Mouse (Mus musculus) heart, embryonic 15.5 days (tissue): Measurements from ENCODE around the gene Ryk. TPM values are rescaled to one million over a fixed set of nuclear protein-coding genes. Genes with fewer than 3 reads are reported as not detected.

ENCODE experiments used
- ATAC-seq: fragments of 200-750 bp; cut with Nextera tagmentation; replicated peaks from 2 replicates; pipeline ENCODE4 v1.8.0; 2017; ENCODE audit warnings: low read depth, moderate TSS enrichment; ENCODE audit not compliant: insufficient number of reproducible peaks, insufficient read depth, low FRiP score
- H3K27ac ChIP-seq: fragments of 300-500 bp; sonication (generic); 2 replicates; pipeline ENCODE4 v1.5.1; 2015; ENCODE audit warnings: mild to moderate bottlenecking, inconsistent platforms
- H3K27me3 ChIP-seq: fragments of 300-500 bp; sonication (generic); 2 replicates; pipeline ENCODE4 v1.6.1; 2015; ENCODE audit warnings: inconsistent platforms
- H3K36me3 ChIP-seq: fragments of 300-500 bp; sonication (generic); 2 replicates; pipeline ENCODE4 v1.6.1; 2015; ENCODE audit warnings: mild to moderate bottlenecking, inconsistent platforms
- H3K4me1 ChIP-seq: fragments of 300-500 bp; sonication (generic); replicated peaks from 2 replicates; pipeline ENCODE4 v1.6.1; 2015; ENCODE audit warnings: inconsistent platforms
- H3K4me2 ChIP-seq: fragments of 300-500 bp; sonication (generic); 2 replicates; pipeline ENCODE4 v1.6.1; 2015; ENCODE audit warnings: inconsistent platforms, mild to moderate bottlenecking, moderate library complexity
- H3K4me3 ChIP-seq: fragments of 300-500 bp; sonication (generic); 2 replicates; pipeline ENCODE4 v1.5.1; 2015; ENCODE audit warnings: mild to moderate bottlenecking, inconsistent platforms
- H3K9ac ChIP-seq: fragments of 300-500 bp; sonication (generic); 2 replicates; pipeline ENCODE4 v1.6.1; 2015; ENCODE audit warnings: mild to moderate bottlenecking, inconsistent platforms
- H3K9me3 ChIP-seq: fragments of 300-500 bp; sonication (generic); replicated peaks from 2 replicates; pipeline ENCODE4 v1.6.1; 2016; ENCODE audit warnings: inconsistent platforms
- WGBS: fragments of 180-500 bp; shearing (Covaris S2); methylation state at CpG from one replicate; pipeline ENCODE4 v1.1.7; 2015; ENCODE audit warnings: mixed read lengths; 5-methylcytosine and 5-hydroxymethylcytosine counted together
- polyA plus RNA-seq: library from polyadenylated mRNA; unstranded; fragments of >200 nt; fragmentation: Nextera tagmentation; extraction: Ambion mirVana; gene quantifications from 2 replicates; pipeline ENCODE4 v1.2.1, GENCODE M21; 2015

Gene Ryk
- polyA plus RNA-seq, 1 experiment from 2014 or later = 18.7 TPM

- H3K4me1 ChIP-seq = peaks cover 26% of the 10 kb centered on the region
- 0 out of 2 replicates have a peak overlapping the region, but pooled peaks have one; percentile 88 for H3K27ac ChIP-seq
- H3K9ac ChIP-seq = peak overlapping the region; percentile 98
- WGBS = 15% methylated on average over 10 of the region's 10 CpGs
- peak overlapping the region; percentile 83 for H3K4me2 ChIP-seq
- H3K4me3 ChIP-seq = peak overlapping the region; percentile 95
- ATAC-seq = no peak
- H3K9me3 ChIP-seq = no peaks in the 10 kb centered on the region
- no peaks in the 10 kb centered on the region for H3K27me3 ChIP-seq
- H3K36me3 ChIP-seq = no peaks in the 10 kb centered on the region
These were observed 339 bp upstream of the Ryk start for GRCm38 (mm10) chr9:102834414-102834741.

GRCm38 (mm10) chr9:102836279-102836678 lies 1.6 kb downstream of the Ryk start:
- no peaks in the 10 kb centered on the region for H3K27me3 ChIP-seq
- peaks cover 43% of the 10 kb centered on the region for H3K4me1 ChIP-seq
- H3K36me3 ChIP-seq = no peaks in the 10 kb centered on the region
- H3K4me2 ChIP-seq = peak overlapping the region; percentile 83
- no peak for ATAC-seq
- WGBS = 53% methylated on average over 9 of the region's 9 CpGs
- peak overlapping the region; percentile 95 for H3K4me3 ChIP-seq
- H3K9me3 ChIP-seq = no peaks in the 10 kb centered on the region
- no peak overlapping the region for H3K27ac ChIP-seq
- no peak overlapping the region; the same call in 1 of the 2 replicates for H3K9ac ChIP-seq

GRCm38 (mm10) chr9:102840792-102841778 lies 6.4 kb downstream of the Ryk start:
- 17% methylated on average over 16 of the region's 16 CpGs for WGBS
- peak overlapping the region; percentile 29; the same call in 1 of the 2 replicates for H3K9ac ChIP-seq
- H3K4me2 ChIP-seq = peak overlapping the region; percentile 42
- H3K9me3 ChIP-seq = no peaks in the 10 kb centered on the region
- no peaks in the 10 kb centered on the region for H3K27me3 ChIP-seq
- H3K27ac ChIP-seq = peak overlapping the region; percentile 66
- ATAC-seq = 0 out of 2 replicates have a peak, but pooled peaks have one; percentile 34
- peak overlapping the region; percentile 8; the same call in 1 of the 2 replicates for H3K4me3 ChIP-seq
- peaks cover 80% of the 10 kb centered on the region for H3K4me1 ChIP-seq
- no peaks in the 10 kb centered on the region for H3K36me3 ChIP-seq

GRCm38 (mm10) chr9:102841832-102842231 lies 7.1 kb downstream of the Ryk start:
- H3K27ac ChIP-seq = peak overlapping the region; percentile 33; the same call in 1 of the 2 replicates
- ATAC-seq = 0 out of 2 replicates have a peak, but pooled peaks have one; percentile 20
- peaks cover 79% of the 10 kb centered on the region for H3K4me1 ChIP-seq

GRCm38 (mm10) chr9:102842498-102842897 lies 7.8 kb downstream of the Ryk start:
- H3K9ac ChIP-seq = no peak overlapping the region
- no peak for ATAC-seq

More at GRCm38 (mm10) chr9:102841832-102842231, 7.1 kb downstream of the Ryk start:
- H3K4me3 ChIP-seq = no peak overlapping the region
- no peak overlapping the region for H3K9ac ChIP-seq
- no peaks in the 10 kb centered on the region for H3K9me3 ChIP-seq
- WGBS = 23% methylated on average over 1 of the region's 1 CpGs
- H3K36me3 ChIP-seq = no peaks in the 10 kb centered on the region
- no peak overlapping the region for H3K4me2 ChIP-seq
- no peaks in the 10 kb centered on the region for H3K27me3 ChIP-seq

GRCm38 (mm10) chr9:102843577-102843976 lies 8.9 kb downstream of the Ryk start:
- H3K9me3 ChIP-seq = no peaks in the 10 kb centered on the region

More at GRCm38 (mm10) chr9:102842498-102842897, 7.8 kb downstream of the Ryk start:
- 61% methylated on average over 8 of the region's 8 CpGs for WGBS
- Histone ChIP-seq H3K4me2 (no peak overlapping the region), H3K4me1 (peaks cover 79% of the 10 kb centered on the region), H3K27me3 (no peaks in the 10 kb centered on the region), H3K36me3 (no peaks in the 10 kb centered on the region), H3K27ac (no peak overlapping the region; the same call in 1 of the 2 replicates), H3K9me3 (no peaks in the 10 kb centered on the region), H3K4me3 (no peak overlapping the region)

GRCm38 (mm10) chr9:102845851-102846250 lies 11.1 kb downstream of the Ryk start:
- Histone ChIP-seq H3K4me3 (no peak overlapping the region), H3K4me2 (no peak overlapping the region), H3K4me1 (peaks cover 84% of the 10 kb centered on the region), H3K9me3 (no peaks in the 10 kb centered on the region), H3K9ac (no peak overlapping the region), H3K36me3 (no peaks in the 10 kb centered on the region), H3K27me3 (no peaks in the 10 kb centered on the region), H3K27ac (no peak overlapping the region)
- no peak for ATAC-seq
- WGBS = 75% methylated on average over 6 of the region's 6 CpGs

More at GRCm38 (mm10) chr9:102843577-102843976, 8.9 kb downstream of the Ryk start:
- 23% methylated on average over 4 of the region's 4 CpGs for WGBS
- Histone ChIP-seq H3K9ac (no peak overlapping the region), H3K4me1 (peaks cover 90% of the 10 kb centered on the region), H3K4me3 (no peak overlapping the region), H3K4me2 (no peak overlapping the region), H3K27ac (no peak overlapping the region), H3K36me3 (no peaks in the 10 kb centered on the region), H3K27me3 (no peaks in the 10 kb centered on the region)
- ATAC-seq = no peak

GRCm38 (mm10) chr9:102846348-102846747 lies 11.6 kb downstream of the Ryk start:
- WGBS = 89% methylated on average over 5 of the region's 5 CpGs
- Histone ChIP-seq H3K9me3 (no peaks in the 10 kb centered on the region), H3K4me2 (no peak overlapping the region), H3K9ac (no peak overlapping the region), H3K4me1 (peaks cover 79% of the 10 kb centered on the region), H3K4me3 (no peak overlapping the region), H3K27ac (no peak overlapping the region), H3K36me3 (no peaks in the 10 kb centered on the region), H3K27me3 (no peaks in the 10 kb centered on the region)
- ATAC-seq = no peak

- H3K4me3 ChIP-seq = no peak overlapping the region
- H3K9ac ChIP-seq = no peak overlapping the region
- ATAC-seq = no peak
- no peaks in the 10 kb centered on the region for H3K27me3 ChIP-seq
- no peaks in the 10 kb centered on the region for H3K36me3 ChIP-seq
- no peak overlapping the region for H3K27ac ChIP-seq
- peaks cover 24% of the 10 kb centered on the region for H3K4me1 ChIP-seq
- H3K9me3 ChIP-seq = no peaks in the 10 kb centered on the region
- no peak overlapping the region for H3K4me2 ChIP-seq
- 82% methylated on average over 13 of the region's 13 CpGs for WGBS
These were observed 17.6 kb downstream of the Ryk start for GRCm38 (mm10) chr9:102852076-102853022.

- no peaks in the 10 kb centered on the region for H3K9me3 ChIP-seq
- H3K4me1 ChIP-seq = peaks cover 32% of the 10 kb centered on the region
- no peaks in the 10 kb centered on the region for H3K36me3 ChIP-seq
- no peak overlapping the region for H3K9ac ChIP-seq
- no peak overlapping the region for H3K4me2 ChIP-seq
- no peak for ATAC-seq
- 89% methylated on average over 2 of the region's 2 CpGs for WGBS
- no peaks in the 10 kb centered on the region for H3K27me3 ChIP-seq
- no peak overlapping the region for H3K27ac ChIP-seq
- H3K4me3 ChIP-seq = no peak overlapping the region
These were observed 23.1 kb downstream of the Ryk start for GRCm38 (mm10) chr9:102857856-102858255.

GRCm38 (mm10) chr9:102858283-102858682 lies 23.6 kb downstream of the Ryk start:
- Histone ChIP-seq H3K4me1 (peaks cover 35% of the 10 kb centered on the region), H3K27me3 (no peaks in the 10 kb centered on the region), H3K4me3 (no peak overlapping the region), H3K36me3 (no peaks in the 10 kb centered on the region), H3K9me3 (no peaks in the 10 kb centered on the region), H3K9ac (no peak overlapping the region), H3K27ac (no peak overlapping the region), H3K4me2 (no peak overlapping the region)
- WGBS = 89% methylated on average over 5 of the region's 5 CpGs
- no peak for ATAC-seq
